Mouse (Mus musculus) small intestine, adult 2 months (tissue): Measurements from ENCODE around the gene Zmynd10.

ENCODE experiments used
- CTCF ChIP-seq: fragments of 200-500 bp; IDR thresholded peaks from 2 replicates; pipeline ENCODE4 v1.5.1; 2012; ENCODE audit warnings: low read depth, mild to moderate bottlenecking, control low read depth, inconsistent platforms, low read length, moderate library complexity, mixed read lengths; ENCODE audit not compliant: insufficient replicate concordance, insufficient read length; ENCODE audit errors: extremely low read depth
- POLR2A ChIP-seq: fragments of 200-500 bp; IDR thresholded peaks from 2 replicates; pipeline ENCODE4 v1.6.1; 2012; ENCODE audit warnings: low read depth, mild to moderate bottlenecking, control low read depth, inconsistent platforms, low read length, moderate library complexity

DNA sequence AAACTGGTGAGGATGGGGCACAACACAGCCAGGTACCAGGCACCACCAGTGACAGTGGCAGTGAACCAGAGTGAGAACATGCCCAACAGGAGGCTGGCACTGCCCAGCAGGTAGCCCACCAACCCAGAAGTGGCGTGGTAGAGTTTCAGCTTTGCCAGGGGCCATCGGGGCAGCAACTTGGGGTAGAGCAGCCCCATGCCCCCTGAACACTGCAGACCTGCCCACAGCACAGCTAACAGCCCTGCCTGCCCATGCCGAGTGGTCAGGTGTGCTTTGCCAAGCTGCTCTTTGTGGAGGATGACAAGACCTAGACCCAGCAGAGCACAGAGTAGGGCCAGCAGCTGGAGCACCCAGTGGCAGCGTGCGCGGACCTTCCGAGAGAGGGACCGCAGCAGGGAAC is 7.2 kb upstream of the Zmynd10 start:
- TF ChIP-seq POLR2A (no peak), CTCF (no peak)
